9 mouse cellular contexts compared by ENCODE assay signal in genomic region chr17:29963730-29964259, GRCm38 (mm10). TPM values are rescaled to one million over a fixed set of nuclear protein-coding genes. Genes with fewer than 3 reads are reported as not detected.
DNase-seq lines count a peak whose midpoint lies in the region; ATAC-seq and TF ChIP-seq lines count a peak whose summit lies in the region.
"Had no signal": no experiment of that assay in that cellular context is flagged by ENCODE, and none has a peak within 500 bp of the region (broad histone marks: within the 10 kb centered on the region; RNA-seq: fewer than 3 reads in every experiment).

No protein-coding gene starts in this region.

- no peaks in the 10 kb centered on the region for H3K36me3 ChIP-seq in hindbrain, postnatal 0 days (ENCODE audit: insufficient read depth, low read length)
- no peaks in the 10 kb centered on the region for H3K36me3 ChIP-seq in midbrain, embryonic 13.5 days

- no peaks in the 10 kb centered on the region for H3K27me3 ChIP-seq in hindbrain, postnatal 0 days (ENCODE audit: insufficient read depth, low read length)
- peaks cover 6% of the 10 kb centered on the region; the same call in 1 of the 2 replicates for H3K27me3 ChIP-seq in midbrain, embryonic 13.5 days

- H3K4me3 ChIP-seq in brown adipose tissue, adult 24 weeks (ENCODE audit: insufficient read depth, low read depth, low read length): peak overlapping the region; percentile 19; the same call in 1 of the 2 replicates
- 0 out of 2 replicates have a peak overlapping the region, but pooled peaks have one; percentile 8 for H3K4me3 ChIP-seq in hindbrain, postnatal 0 days (ENCODE audit: low read length)
- H3K4me3 ChIP-seq in midbrain, embryonic 13.5 days (replicated peaks): no peak overlapping the region
- H3K4me3 ChIP-seq: erythroblast, embryonic 14.5 days had no signal

- no peaks in the 10 kb centered on the region for H3K4me1 ChIP-seq in brown adipose tissue, adult 24 weeks (ENCODE audit: control insufficient read depth, insufficient read depth, insufficient read length, low read length)
- H3K4me1 ChIP-seq in hindbrain, postnatal 0 days (ENCODE audit: insufficient read depth, low read length): peaks cover 18% of the 10 kb centered on the region
- peaks cover 32% of the 10 kb centered on the region for H3K4me1 ChIP-seq in midbrain, embryonic 13.5 days (replicated peaks)

- TF ChIP-seq CTCF in hindbrain, postnatal 0 days (IDR thresholded peaks at IDR 0.05; ENCODE audit: low read depth): no peak

- peak overlapping the region; percentile 31 for H3K4me2 ChIP-seq in hindbrain, postnatal 0 days (ENCODE audit: low read depth, low read length)
- H3K4me2 ChIP-seq in midbrain, embryonic 13.5 days (replicated peaks): peak overlapping the region; percentile 39

- peak; percentile 49 for DNase-seq in ovary, postnatal 36 days (ENCODE audit: low spot score)
- DNase-seq in ovary, postnatal 14 days (ENCODE audit: low spot score): no peak
- no peak for DNase-seq in hindbrain, postnatal 0 days (ENCODE audit: low spot score)
- no peak for DNase-seq in yolk sac, embryonic 10.5 days (ENCODE audit: low spot score)
- DNase-seq in MN1 (ENCODE audit: low spot score): no peak
- DNase-seq in layer of hippocampus, postnatal 14 days (ENCODE audit: low spot score in 2 of 2): no peak

- peak; percentile 43 for ATAC-seq in hindbrain, postnatal 0 days
- peak; percentile 59 for ATAC-seq in midbrain, embryonic 13.5 days

- H3K9ac ChIP-seq in hindbrain, postnatal 0 days (replicated peaks; ENCODE audit: low read length): no peak overlapping the region
- H3K9ac ChIP-seq in midbrain, embryonic 13.5 days (replicated peaks): 0 out of 2 replicates have a peak overlapping the region, but pooled peaks have one; percentile 29

- peaks cover 4% of the 10 kb centered on the region; the same call in 1 of the 2 replicates for H3K9me3 ChIP-seq in hindbrain, postnatal 0 days (ENCODE audit: low read length)
- H3K9me3 ChIP-seq in midbrain, embryonic 13.5 days: 0 out of 2 replicates have a peak, but pooled peaks cover 4% of the 10 kb centered on the region

- 7% methylated on average over 11 of the region's 11 CpGs for WGBS in hindbrain, postnatal 0 days
- WGBS in midbrain, embryonic 13.5 days: 1% methylated on average over 11 of the region's 11 CpGs

- H3K27ac ChIP-seq in brown adipose tissue, adult 24 weeks (replicated peaks; ENCODE audit: low read depth, low read length): no peak overlapping the region
- no peak overlapping the region for H3K27ac ChIP-seq in hindbrain, postnatal 0 days
- no peak overlapping the region for H3K27ac ChIP-seq in midbrain, embryonic 13.5 days

RNA-seq across cellular contexts. Expression of gene Mdga1, which starts 6.1 kb away (rescaled TPM):
- polyA plus RNA-seq in brown adipose tissue, adult 24 weeks (2012; ENCODE audit: insufficient read depth, insufficient read length, missing spikeins): not detected in 2 replicates
- 73.3 and 104 TPM in 2 replicates for total RNA-seq in hindbrain, postnatal 0 days (2014; rRNA removed)
- 14.0 and 16.7 TPM in 2 replicates for polyA plus RNA-seq in hindbrain, postnatal 0 days (2015; fragmentation: Nextera tagmentation; extraction: Ambion mirVana)
- 11.7 and 14.7 TPM in 2 replicates for polyA plus RNA-seq in midbrain, embryonic 13.5 days (2015; fragmentation: Nextera tagmentation; extraction: Ambion mirVana)
- 10 to 100 TPM; 61.1 to 68.7 TPM for total RNA-seq in layer of hippocampus, postnatal 14 days (2021)

RNA-seq across cellular contexts. Expression of gene Zfand3, which starts 40.7 kb away (rescaled TPM):
- 71.5 and 105 TPM in 2 replicates for polyA plus RNA-seq in brown adipose tissue, adult 24 weeks (2012; ENCODE audit: insufficient read depth, insufficient read length, missing spikeins)
- 84.5 and 105 TPM in 2 replicates for total RNA-seq in hindbrain, postnatal 0 days (2014; rRNA removed)
- polyA plus RNA-seq in hindbrain, postnatal 0 days (2015; fragmentation: Nextera tagmentation; extraction: Ambion mirVana): 49.2 and 50.6 TPM in 2 replicates
- polyA plus RNA-seq in midbrain, embryonic 13.5 days (2015; fragmentation: Nextera tagmentation; extraction: Ambion mirVana): 69.6 and 85.4 TPM in 2 replicates
- total RNA-seq in layer of hippocampus, postnatal 14 days (2021): 100 to 1,000 TPM; 117 to 122 TPM

Comparison
In these comparisons a context has a peak if more than half of its experiments do, and no peak if none do; other contexts are left out.
1. RNA of gene Mdga1, which starts 6.1 kb away (polyA plus RNA-seq): 14.0 to 16.7 TPM in hindbrain, postnatal 0 days and 11.7 to 14.7 TPM in midbrain, embryonic 13.5 days; not detected in brown adipose tissue, adult 24 weeks; every median in the first group is over 10 times any median in the second.